Mouse (Mus musculus) liver, adult 2 months (tissue): ENCODE data around the gene Ivns1abp.

Experiments used
- CTCF ChIP-seq: fragments of 200-500 bp; IDR thresholded peaks from 2 replicates; pipeline ENCODE4 v1.5.1; 2011; ENCODE audit warnings: low read depth, low read length, control low read depth
- POLR2A ChIP-seq: fragments of 200-500 bp; IDR thresholded peaks from 2 replicates; pipeline ENCODE4 v1.6.1; 2011; ENCODE audit warnings: low read length, control low read depth; ENCODE audit not compliant: insufficient read depth; ENCODE audit errors: extremely low read depth

- TF ChIP-seq POLR2A: no peak
- no peak for TF ChIP-seq CTCF
Observed at GRCm38 (mm10) chr1:151307059-151307458, 37.2 kb upstream of the Ivns1abp start.
